Mouse (Mus musculus) cortical plate, adult 2 months (tissue): Measurements from ENCODE around the gene Tenm4.

Source experiments
- CTCF ChIP-seq: fragments of 200-500 bp; IDR thresholded peaks from 2 replicates; pipeline ENCODE4 v1.5.1; 2011; ENCODE audit warnings: mild to moderate bottlenecking, control low read depth, low read length; ENCODE audit not compliant: insufficient read depth; ENCODE audit errors: extremely low read depth
- POLR2A ChIP-seq: fragments of 200-500 bp; IDR thresholded peaks from 2 replicates; pipeline ENCODE4 v1.6.1; 2011; ENCODE audit warnings: mild to moderate bottlenecking, low read length, control low read depth; ENCODE audit not compliant: insufficient read depth; ENCODE audit errors: extremely low read depth

DNA sequence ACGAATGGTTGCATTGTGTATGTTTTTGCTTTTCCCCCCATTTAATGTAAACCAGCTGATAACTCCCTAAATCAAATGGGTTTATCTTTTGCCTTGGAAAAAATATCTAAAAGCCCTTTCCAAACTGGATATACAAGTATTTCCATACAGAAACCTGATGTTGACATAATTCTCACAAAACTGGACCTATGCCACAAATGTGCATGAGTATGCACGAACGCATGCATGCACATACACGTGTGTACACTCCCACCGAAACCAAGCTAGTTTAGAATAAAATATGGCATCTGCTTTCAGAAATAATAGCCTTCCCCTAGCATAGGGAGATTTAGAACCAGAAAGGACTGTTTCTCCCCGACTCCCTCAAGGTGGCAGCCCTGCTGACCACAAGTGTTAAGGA is 569.6 kb downstream of the Tenm4 start:
- TF ChIP-seq POLR2A = no peak
- no peak for TF ChIP-seq CTCF
